Mouse (Mus musculus) lung, adult 2 months (tissue): ENCODE measurements around the gene Myl6. TPM values are rescaled to one million over a fixed set of nuclear protein-coding genes. Genes with fewer than 3 reads are reported as not detected.

Experiments
- DNase-seq: peaks from one replicate; pipeline ENCODE4 v3.0.0; 2022
- H3K4me1 ChIP-seq: fragments of 200-500 bp; 2 replicates; pipeline ENCODE4 v1.6.1; 2011; ENCODE audit warnings: low read length; ENCODE audit not compliant: control insufficient read depth, insufficient read depth
- H3K4me3 ChIP-seq: fragments of 200-500 bp; replicated peaks from 2 replicates; pipeline ENCODE3; 2011; ENCODE audit warnings: low read depth, mild to moderate bottlenecking, control low read depth, low read length; ENCODE audit errors: extremely low read depth
- CTCF ChIP-seq: fragments of 200-500 bp; IDR thresholded peaks from 2 replicates; pipeline ENCODE4 v1.5.1; 2011; ENCODE audit warnings: mild to moderate bottlenecking, low read length, control low read depth; ENCODE audit not compliant: insufficient read depth
- POLR2A ChIP-seq: fragments of 200-500 bp; IDR thresholded peaks from 2 replicates; pipeline ENCODE4 v1.6.1; 2011; ENCODE audit warnings: low read depth, mild to moderate bottlenecking, control low read depth, low read length, borderline replicate concordance; ENCODE audit errors: extremely low read depth
- WGBS: fragments of 180-500 bp; shearing (Covaris S2); methylation state at CpG from one replicate; pipeline ENCODE4 v1.1.7; 2018; 5-methylcytosine and 5-hydroxymethylcytosine counted together
- polyA plus RNA-seq: library from polyadenylated mRNA; depleted of rRNA; stranded (reverse); fragments of >200 nt; gene quantifications from 2 replicates; pipeline ENCODE4 v1.2.3, GENCODE M21; 2012

Myl6 gene
- polyA plus RNA-seq, 1 experiment: 1,159 TPM

GRCm38 (mm10) chr10:128459409-128460269 lies 34.3 kb downstream of the Myl6 start:
- WGBS: 1% methylated on average over 65 of the region's 67 CpGs
- peak; percentile 54 for DNase-seq
- TF ChIP-seq CTCF: no peak
- TF ChIP-seq POLR2A: no peak
- H3K4me1 ChIP-seq: peaks cover 7% of the 10 kb centered on the region
- peak overlapping the region; percentile 99 for H3K4me3 ChIP-seq

DNA sequence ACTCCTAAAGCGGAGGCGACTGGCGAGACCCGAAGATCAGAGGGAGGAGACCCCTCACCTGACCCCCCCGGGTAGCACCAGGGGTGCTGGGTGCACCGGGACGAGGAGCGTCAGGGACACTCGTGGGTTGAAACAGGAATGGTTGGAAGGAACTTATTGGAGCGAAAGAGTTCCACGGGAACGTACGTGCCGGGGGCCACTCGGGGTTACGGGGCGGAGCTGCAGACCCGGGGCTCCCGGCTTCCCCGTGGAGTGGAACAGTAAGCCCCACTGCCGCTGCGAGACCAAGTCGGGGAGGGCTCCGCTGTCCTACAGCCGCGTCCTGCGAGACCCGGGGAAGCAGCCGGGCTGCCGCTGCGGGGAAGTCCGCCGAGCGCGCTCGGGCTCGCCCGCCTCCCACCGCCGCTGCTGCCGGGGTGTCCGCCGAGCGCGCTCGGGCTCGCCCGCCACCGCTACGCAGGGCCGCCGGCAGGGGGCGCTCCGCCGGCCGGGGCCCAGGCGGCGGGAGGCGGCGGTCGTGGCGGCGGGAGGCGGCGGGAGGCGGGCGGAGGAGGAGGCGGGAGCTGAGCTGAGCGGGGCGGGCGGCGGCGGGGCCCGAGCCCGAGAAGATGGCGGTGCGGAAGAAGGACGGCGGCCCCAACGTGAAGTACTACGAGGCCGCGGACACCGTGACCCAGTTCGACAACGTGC lies 35.1 kb downstream of the Myl6 start, which contains the start of gene Smarcc2:
Gene Smarcc2, plus strand, starts transcription at position 530 of the 690 bp plus-strand sequence.
- under 1% methylated on average over 83 of the region's 86 CpGs for WGBS
- Histone ChIP-seq H3K4me1 (peaks cover 7% of the 10 kb centered on the region), H3K4me3 (peak within 1 kb of the TSS; percentile 99)
- TF ChIP-seq POLR2A: peak; percentile 75; the same call in 1 of the 2 replicates
- TF ChIP-seq CTCF: no peak
- peak; percentile 78 for DNase-seq

DNA sequence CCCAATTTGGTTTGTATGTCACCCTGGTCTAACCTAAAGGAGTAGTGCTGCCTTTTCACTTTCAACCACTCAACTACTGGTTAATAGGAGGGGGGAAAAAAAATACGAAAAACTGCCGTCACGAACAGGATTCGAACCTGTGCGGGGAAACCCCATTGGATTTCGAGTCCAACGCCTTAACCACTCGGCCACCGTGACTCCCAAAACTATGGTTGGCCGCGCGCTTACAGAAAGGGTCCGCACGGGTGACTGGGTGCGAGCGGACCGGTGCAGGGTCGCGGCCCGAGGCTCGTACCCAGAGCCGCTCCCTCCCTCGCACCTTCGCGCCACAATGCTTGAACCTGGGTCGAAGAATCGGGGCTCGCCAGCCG lies 35.6 kb downstream of the Myl6 start:
- H3K4me1 ChIP-seq: peaks cover 7% of the 10 kb centered on the region
- TF ChIP-seq POLR2A (no peak), CTCF (no peak)
- WGBS: under 1% methylated on average over 29 of the region's 29 CpGs
- peak overlapping the region; percentile 94 for H3K4me3 ChIP-seq
- DNase-seq: peak; percentile 93

DNA sequence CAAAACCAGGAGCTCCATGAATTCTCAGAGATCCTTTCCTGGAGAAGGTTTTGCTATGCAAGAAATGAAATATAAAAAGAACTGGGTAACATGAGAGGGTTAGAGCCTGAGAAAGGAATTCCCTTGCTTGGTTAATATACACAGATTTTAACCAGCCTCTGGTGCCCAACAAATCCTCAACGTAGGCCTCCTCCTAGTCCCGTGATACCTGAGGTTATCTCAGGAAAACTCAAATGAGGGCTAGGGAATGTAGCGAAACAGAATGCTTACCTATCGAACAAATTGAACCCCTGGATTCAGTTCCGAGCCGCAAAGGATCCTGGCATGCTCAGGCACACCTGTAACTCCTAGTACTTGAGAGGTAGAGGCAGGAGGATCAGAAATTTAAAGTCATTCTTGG lies 36.3 kb downstream of the Myl6 start:
- TF ChIP-seq CTCF: no peak
- TF ChIP-seq POLR2A: no peak
- no peak for DNase-seq
- 88% methylated on average over 6 of the region's 6 CpGs for WGBS
- Histone ChIP-seq H3K4me3 (no peak overlapping the region), H3K4me1 (peaks cover 7% of the 10 kb centered on the region)

GRCm38 (mm10) chr10:128455280-128455679 lies 38.7 kb downstream of the Myl6 start:
- 2% methylated on average over 6 of the region's 6 CpGs for WGBS
- peaks cover 2% of the 10 kb centered on the region for H3K4me1 ChIP-seq
- DNase-seq: peak; percentile 38
- no peak for TF ChIP-seq POLR2A
- no peak for TF ChIP-seq CTCF
- no peak overlapping the region for H3K4me3 ChIP-seq

GRCm38 (mm10) chr10:128454471-128454870 lies 39.5 kb downstream of the Myl6 start:
- TF ChIP-seq POLR2A (no peak), CTCF (no peak)
- DNase-seq: no peak
- Histone ChIP-seq H3K4me1 (no peaks in the 10 kb centered on the region), H3K4me3 (no peak overlapping the region)
- WGBS: 83% methylated on average over 3 of the region's 3 CpGs

GRCm38 (mm10) chr10:128451014-128451413 lies 42.9 kb downstream of the Myl6 start:
- no peak for DNase-seq
- 70% methylated on average over 6 of the region's 6 CpGs for WGBS

GRCm38 (mm10) chr10:128445407-128445806 lies 48.5 kb downstream of the Myl6 start:
- WGBS: 42% methylated on average over 4 of the region's 4 CpGs

More at GRCm38 (mm10) chr10:128451014-128451413, 42.9 kb downstream of the Myl6 start:
- Histone ChIP-seq H3K4me1 (no peaks in the 10 kb centered on the region), H3K4me3 (no peak overlapping the region)
- TF ChIP-seq CTCF (no peak), POLR2A (no peak)

GRCm38 (mm10) chr10:128444354-128444753 lies 49.6 kb downstream of the Myl6 start:
- Histone ChIP-seq H3K4me1 (peaks cover 3% of the 10 kb centered on the region), H3K4me3 (no peak overlapping the region)
- 50% methylated on average over 6 of the region's 6 CpGs for WGBS
- no peak for DNase-seq
- TF ChIP-seq POLR2A (no peak), CTCF (no peak)

More at GRCm38 (mm10) chr10:128445407-128445806, 48.5 kb downstream of the Myl6 start:
- no peak for DNase-seq
- no peaks in the 10 kb centered on the region for H3K4me1 ChIP-seq
- no peak overlapping the region for H3K4me3 ChIP-seq
- TF ChIP-seq POLR2A (no peak), CTCF (no peak)

DNA sequence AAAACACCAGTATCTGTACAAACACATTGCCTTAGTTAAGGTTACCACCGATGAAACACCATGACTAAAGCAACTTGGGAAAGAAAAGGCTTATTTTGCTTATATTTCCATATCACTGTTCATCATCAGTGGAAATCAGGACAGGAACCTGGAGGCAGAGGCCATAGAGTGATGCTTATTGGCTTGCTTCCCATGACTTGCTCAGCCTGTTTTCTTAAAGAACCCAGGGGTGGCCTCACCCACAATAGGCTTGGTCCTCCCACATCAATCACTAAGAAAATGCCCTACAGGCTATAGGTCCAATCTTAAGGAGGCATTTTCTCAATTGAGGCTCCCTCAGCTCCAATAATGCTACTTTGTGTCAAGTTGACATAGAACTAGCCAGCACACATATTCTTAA lies 51.2 kb downstream of the Myl6 start:
- TF ChIP-seq CTCF (no peak), POLR2A (no peak)
- DNase-seq: no peak
- no peak overlapping the region for H3K4me3 ChIP-seq
- 84% methylated on average over 1 of the region's 1 CpGs for WGBS
- peaks cover 9% of the 10 kb centered on the region for H3K4me1 ChIP-seq
